Mouse (Mus musculus): ENCODE measurements around the gene Cyb5r3. TPM values are rescaled to one million over a fixed set of nuclear protein-coding genes. Genes with fewer than 3 reads are reported as not detected.

Gene Cyb5r3
- total RNA-seq, 4 experiments from 2014 or later: 81.4 to 113 (median 96.2) TPM

DNA sequence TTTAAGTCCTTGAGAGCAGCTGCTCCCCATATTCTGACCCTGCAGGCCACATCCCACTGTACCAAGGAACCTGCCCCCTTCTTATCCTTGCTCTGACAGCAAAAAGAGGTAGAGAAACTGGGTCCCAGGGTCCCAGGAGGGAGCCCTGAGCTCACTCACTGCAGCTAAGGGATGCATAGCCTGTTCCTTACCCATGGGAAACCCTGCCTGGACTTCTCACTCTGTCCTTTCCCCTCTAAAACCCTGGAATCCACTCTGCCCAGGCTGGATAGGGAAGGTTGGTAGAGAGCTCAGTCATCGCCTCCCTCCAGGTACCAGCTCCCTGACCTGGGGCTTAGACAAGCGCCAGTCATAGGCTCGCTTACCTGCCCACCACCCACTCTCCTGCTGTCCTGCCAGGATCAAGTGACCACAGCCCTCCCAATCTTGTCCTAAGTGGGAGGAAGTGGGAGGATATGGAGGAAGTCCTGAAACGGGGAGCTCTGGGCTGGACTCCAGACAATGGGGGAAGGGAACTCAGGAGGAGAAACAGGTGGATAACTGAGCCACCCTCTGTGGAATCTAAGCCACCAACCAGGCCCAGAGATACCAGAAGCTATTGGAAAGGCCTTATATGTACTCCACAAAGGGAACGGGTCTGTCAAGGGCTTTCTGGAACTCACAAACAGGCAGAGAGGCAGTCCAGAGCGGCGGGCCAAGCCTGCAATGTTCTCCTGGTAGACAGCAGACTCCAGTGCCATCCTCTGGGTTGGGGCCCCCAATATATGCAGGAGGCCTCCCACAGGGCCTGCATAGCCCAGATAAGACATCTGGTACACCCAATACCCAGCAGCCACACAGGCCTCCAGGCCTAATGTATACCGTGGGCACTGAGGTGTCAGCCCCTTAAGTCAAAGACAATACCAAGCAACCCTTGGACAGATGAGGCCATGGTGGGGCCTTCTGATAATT lies 2.3 kb downstream of the Cyb5r3 start:
- peak; percentile 80 for DNase-seq (ENCODE audit: low spot score)

DNA sequence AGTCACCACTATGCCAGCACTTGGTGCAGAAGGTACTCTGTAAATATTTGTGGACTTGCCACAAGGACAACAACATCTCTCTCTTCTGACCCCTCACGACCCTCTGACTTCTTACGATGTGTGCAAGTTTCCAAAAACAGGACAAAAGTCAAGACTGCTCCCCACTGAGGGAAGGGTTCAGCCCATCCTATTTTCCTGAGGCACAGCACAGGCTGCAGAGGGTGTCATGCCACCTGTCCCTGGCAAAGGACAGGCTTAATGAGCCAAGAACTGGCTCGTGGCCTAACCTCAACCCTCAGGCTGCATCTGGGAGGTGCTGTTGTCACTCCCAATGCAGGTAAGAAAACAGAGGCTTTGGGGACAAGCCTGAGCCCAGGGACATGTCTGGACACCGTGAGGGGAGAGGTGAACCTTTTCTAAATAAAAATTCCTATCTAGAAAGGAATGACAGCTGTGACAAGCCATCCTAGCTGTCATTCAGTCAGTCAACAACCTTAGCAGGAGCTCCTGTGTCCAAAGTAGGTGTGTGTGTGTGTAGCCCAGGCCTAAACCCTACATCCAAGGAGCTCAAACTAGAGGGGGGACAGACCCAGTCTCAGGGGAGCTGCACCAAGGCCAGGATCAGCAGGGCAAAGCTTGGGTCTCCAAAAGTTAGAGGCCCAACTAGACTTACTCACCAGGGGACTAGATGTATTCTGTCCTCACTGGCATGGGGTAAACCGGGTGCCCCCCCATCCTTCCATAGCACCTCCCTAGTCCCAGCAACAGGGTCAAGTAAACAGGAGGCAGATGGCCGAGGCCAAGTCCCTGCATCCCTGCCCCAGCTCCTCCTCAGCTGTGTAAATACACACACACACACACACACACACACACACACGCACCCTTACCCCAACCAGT lies 3.3 kb downstream of the Cyb5r3 start:
- no peak for DNase-seq (ENCODE audit: low spot score)

GRCm38 (mm10) chr15:83168311-83168710 lies 4.1 kb downstream of the Cyb5r3 start:
- DNase-seq (ENCODE audit: low spot score): no peak

- DNase-seq (ENCODE audit: low spot score): no peak
These were observed 4.8 kb downstream of the Cyb5r3 start for GRCm38 (mm10) chr15:83167550-83168065.

DNA sequence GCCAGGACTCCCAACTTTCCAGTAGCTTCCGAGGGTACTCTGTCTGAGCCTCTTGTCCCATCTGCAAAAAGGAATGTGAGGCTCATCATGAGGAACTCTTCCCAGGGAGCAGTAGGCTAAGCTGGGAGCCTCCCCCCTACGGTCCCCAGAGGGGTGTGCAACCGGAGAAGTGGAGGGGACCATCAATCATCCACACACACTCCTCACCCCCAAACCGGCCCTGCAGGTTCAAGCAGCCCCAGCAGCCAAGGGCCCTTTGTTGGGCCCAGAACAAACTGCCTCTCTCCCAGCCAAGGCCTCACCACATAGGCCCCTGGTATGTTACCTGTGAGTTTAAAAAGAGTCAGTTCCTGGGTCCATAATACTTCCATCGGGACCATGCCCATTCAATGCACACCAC lies 5.3 kb downstream of the Cyb5r3 start:
- no peak for DNase-seq (ENCODE audit: low spot score)

- peak; percentile 52 for DNase-seq (ENCODE audit: low spot score)
These were observed 5.8 kb downstream of the Cyb5r3 start for GRCm38 (mm10) chr15:83166642-83167041.

GRCm38 (mm10) chr15:83165526-83166315 lies 6.7 kb downstream of the Cyb5r3 start:
- DNase-seq (ENCODE audit: low spot score): no peak

GRCm38 (mm10) chr15:83164971-83165471 lies 7.4 kb downstream of the Cyb5r3 start:
- peak; percentile 84 for DNase-seq (ENCODE audit: low spot score)

- DNase-seq (ENCODE audit: low spot score): no peak
These were observed 9.4 kb downstream of the Cyb5r3 start for GRCm38 (mm10) chr15:83162818-83163485.

GRCm38 (mm10) chr15:83162001-83162400 lies 10.4 kb downstream of the Cyb5r3 start:
- DNase-seq (ENCODE audit: low spot score): no peak

- no peak for DNase-seq (ENCODE audit: low spot score)
These were observed 11.2 kb downstream of the Cyb5r3 start for GRCm38 (mm10) chr15:83161062-83161748.

DNA sequence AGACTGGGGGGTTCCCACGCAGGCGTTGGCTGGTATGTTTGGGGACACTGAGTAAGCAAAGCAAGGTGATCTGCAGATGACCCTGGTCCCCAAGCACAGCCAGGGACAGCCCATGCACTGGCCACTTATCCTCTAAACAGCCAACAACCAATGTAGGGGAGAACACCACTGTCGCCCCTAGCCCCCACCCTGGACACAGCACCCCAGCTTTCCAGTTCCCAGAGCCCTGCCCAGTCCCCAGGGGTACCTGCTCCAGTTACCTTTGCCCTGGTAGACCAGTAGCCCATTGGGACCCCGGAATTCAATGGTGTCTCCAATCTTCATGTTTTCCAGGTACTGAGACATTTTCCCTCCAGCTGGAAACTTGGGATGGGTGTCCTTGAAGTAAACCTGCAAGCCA lies 11.8 kb downstream of the Cyb5r3 start:
- DNase-seq (ENCODE audit: low spot score): no peak

GRCm38 (mm10) chr15:83159823-83160222 lies 12.6 kb downstream of the Cyb5r3 start:
- DNase-seq (ENCODE audit: low spot score): no peak

DNA sequence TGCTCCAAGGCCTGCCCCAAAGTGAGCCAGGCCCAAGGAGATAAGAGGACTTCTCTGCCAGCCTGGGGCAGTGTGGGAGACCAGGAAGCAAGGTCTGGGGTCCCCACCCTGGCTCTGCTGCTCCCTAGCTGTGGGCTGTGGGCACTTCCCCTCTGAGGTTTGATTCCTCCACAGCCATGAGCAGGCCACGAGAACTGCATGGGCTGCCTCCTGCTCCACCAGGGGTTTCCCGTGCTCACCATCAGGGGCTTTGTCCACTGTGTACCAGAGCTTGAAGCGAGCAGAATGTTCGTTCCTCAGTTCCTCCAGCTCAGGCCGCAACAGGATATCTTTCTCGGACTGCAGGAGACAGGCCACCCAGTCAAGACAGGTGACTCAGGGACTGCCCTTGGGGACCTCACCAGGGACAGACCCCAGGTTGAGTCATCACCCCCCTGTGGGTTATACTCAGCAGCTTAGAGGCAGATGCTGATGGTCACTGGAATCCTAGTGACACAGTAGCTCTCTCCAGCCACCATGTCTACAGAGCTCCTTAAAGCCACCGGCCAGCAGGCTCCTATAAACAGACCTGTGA lies 13.7 kb downstream of the Cyb5r3 start:
- DNase-seq (ENCODE audit: low spot score): no peak

DNA sequence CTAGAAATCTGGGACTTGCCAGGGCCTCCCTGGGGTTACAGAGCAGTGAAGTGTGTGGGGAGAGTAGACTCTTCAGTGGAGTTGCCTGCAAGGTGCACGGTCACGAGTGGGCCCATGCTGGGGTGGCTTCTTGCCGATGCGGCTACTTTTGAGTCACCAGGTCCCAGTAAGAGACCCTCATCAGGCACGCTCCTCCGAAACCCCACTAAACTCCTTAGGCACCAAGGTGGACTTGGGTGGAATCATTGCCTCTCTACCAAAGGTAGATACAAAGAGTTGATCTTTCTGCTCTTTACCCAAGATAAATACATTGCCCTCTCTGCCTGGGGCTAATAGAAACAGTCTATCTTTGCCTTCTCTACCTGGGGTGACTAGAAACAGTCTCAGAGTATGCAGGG lies 14.7 kb downstream of the Cyb5r3 start:
- no peak for DNase-seq (ENCODE audit: low spot score)

- peak; percentile 63 for DNase-seq (ENCODE audit: low spot score)
These were observed 15.3 kb downstream of the Cyb5r3 start for GRCm38 (mm10) chr15:83156929-83157666.

DNA sequence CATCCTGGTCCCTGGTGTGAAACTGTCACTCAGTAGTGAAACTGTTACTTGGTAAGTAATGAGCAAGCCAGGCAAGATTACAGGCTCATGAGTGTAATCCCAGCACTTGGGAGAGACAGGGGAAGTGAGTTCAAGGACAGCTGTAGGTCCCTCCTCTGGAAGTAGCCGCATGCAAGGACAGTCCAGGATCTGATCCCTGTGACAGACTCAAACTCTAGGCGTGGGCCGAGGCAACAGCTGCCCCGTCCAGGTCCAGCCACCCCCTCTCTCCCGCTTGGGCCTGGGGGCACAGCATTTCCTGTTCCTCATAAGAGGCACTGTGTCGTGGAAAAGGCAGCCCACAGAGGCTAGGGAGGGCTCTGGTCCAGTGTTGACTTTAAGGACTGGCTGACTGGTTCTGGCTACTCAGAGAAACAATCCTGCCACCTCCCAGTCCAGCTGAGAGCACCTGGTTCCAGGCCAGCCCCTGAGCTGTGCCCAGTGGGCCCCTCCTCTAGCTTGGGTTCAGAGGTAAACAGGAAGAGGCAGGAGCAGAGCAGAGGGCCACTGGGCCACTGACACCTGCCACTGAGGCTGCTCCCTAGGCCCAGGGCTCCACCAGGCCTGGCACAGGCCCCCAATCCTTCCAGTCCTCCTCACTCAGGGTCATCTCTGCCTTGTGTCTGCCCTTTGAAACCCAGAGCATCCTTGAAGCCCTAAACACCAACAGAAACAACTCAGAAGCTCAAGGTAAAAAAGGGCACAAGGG lies 16.5 kb downstream of the Cyb5r3 start:
- DNase-seq (ENCODE audit: low spot score): no peak

GRCm38 (mm10) chr15:83154309-83154708 lies 18.1 kb downstream of the Cyb5r3 start:
- no peak for DNase-seq (ENCODE audit: low spot score)
